Mouse (Mus musculus) embryonic stem cell, embryonic (primary cell): ENCODE data around the gene Fancg.

Source experiments
- CTCF ChIA-PET, 4 experiments: fragments of 300-600 bp in 2 of 4; fragments of 350-600 bp in 2 of 4; sonication (Branson Sonifier 250); formaldehyde crosslinking; loops; one replicate each; lab custom pipeline; 2022; ENCODE audit warnings: inconsistent platforms in 2 of 4; lab: Charles Lee
- POLR2A ChIA-PET, 4 experiments: fragments of 300-600 bp in 2 of 4; fragments of 350-600 bp in 2 of 4; sonication (Branson Sonifier 250); formaldehyde crosslinking; loops; one replicate each; lab custom pipeline; 2022; ENCODE audit warnings: antibody characterized with exemption in 4 of 4, inconsistent platforms in 1 of 4; lab: Charles Lee

Gene Fancg

GRCm38 (mm10) chr4:42988296-42988695 lies 22.0 kb downstream of the Fancg start:
- CTCF ChIA-PET = interaction anchor here in 1 of 4 experiments (0.6 kb wide), 1 partner anchor 62 kb away, joined by 3 read pairs; no protein-coding TSS in a partner anchor
- POLR2A ChIA-PET = interaction anchor here in 2 of 4 experiments (1.5 to 6.3 kb wide), 6 partner anchors 11 to 43 kb away, joined by 4 to 57 read pairs (median 20); partner anchors contain the start of genes Vcp (in 2 of the 2) and Stoml2 (in 1 of the 2)

DNA sequence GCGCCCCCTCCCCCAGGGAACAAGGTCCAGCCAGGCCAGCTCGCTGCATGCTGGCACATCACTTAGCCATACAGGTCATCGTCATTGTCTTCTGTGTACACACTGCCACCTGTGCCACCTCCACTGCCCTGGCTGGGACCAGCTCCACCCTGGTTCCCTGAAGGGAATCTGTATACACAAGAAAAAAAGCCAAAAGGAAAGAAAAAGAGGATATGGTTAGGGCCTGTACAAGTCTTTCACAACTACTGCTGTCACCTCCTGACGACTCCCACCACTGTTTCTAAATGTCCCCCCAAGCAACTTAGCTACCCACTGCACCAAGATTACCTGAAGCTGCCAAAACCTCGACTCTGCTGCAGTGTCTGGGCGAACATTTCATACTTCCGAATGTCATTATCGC lies 29.8 kb downstream of the Fancg start:
- CTCF ChIA-PET = interaction anchor here in 1 of 4 experiments (0.8 to 1.0 kb wide), 2 partner anchors 19 to 27 kb away, joined by 3 read pairs; no protein-coding TSS in a partner anchor
- POLR2A ChIA-PET = interaction anchor here in 2 of 4 experiments (1.2 to 3.7 kb wide), 4 partner anchors 14 to 20 kb away, joined by 4 to 20 read pairs (median 12); partner anchors contain the start of gene Vcp (in 2 of the 2)

GRCm38 (mm10) chr4:42978062-42978461 lies 32.2 kb downstream of the Fancg start:
- ChIA-PET POLR2A (interaction anchor here in 2 of 4 experiments (0.7 to 5.4 kb wide), 8 partner anchors 10 to 552 kb away, joined by 3 to 24 read pairs (median 4); partner anchors contain the start of gene Vcp (in 1 of the 2)), CTCF (interaction anchor here (0.5 to 1.6 kb wide), 19 partner anchors 8 to 817 kb away, joined by 3 to 9 read pairs (median 3); partner anchors contain the start of gene Vcp (in 1 of the 4))

- CTCF ChIA-PET = interaction anchor here in 2 of 4 experiments (1.4 to 3.4 kb wide), 2 partner anchors 8 to 20 kb away, joined by 4 to 8 read pairs; no protein-coding TSS in a partner anchor
- POLR2A ChIA-PET = interaction anchor here in 2 of 4 experiments (0.6 to 5.8 kb wide), 8 partner anchors 9 to 604 kb away, joined by 3 to 30 read pairs (median 6); partner anchors contain the start of gene Dnajb5 (in 1 of the 2)
Measured at GRCm38 (mm10) chr4:42973868-42974267, 36.4 kb downstream of the Fancg start.

DNA sequence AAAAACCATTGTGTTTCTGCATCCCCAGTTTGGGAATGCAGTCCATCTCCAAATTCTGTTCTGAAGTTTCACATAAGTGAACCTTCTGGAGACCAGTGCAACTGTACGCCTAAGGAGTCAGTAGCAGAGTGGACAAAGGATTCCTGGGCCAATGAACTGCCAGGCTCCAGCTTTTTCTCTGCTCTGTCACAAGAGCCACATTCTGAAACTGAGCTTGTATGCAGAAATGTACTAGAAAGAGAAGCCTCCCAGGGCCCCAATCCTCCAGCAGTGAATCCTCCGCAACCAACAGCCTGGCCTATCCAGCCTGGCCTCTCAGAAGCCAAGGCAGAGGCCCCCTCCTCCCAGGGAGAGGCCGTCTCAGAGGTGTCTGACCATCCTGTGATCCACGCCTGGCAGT lies 37.4 kb downstream of the Fancg start:
- ChIA-PET POLR2A (interaction anchor here in 2 of 4 experiments (0.6 to 5.8 kb wide), 7 partner anchors 8 to 100 kb away, joined by 3 to 30 read pairs (median 7); partner anchors contain the start of gene Dnajb5 (in 1 of the 2)), CTCF (interaction anchor here in 3 of 4 experiments (0.6 to 1.4 kb wide), 4 partner anchors 7 to 172 kb away, joined by 3 to 4 read pairs (median 4); no protein-coding TSS in a partner anchor)

DNA sequence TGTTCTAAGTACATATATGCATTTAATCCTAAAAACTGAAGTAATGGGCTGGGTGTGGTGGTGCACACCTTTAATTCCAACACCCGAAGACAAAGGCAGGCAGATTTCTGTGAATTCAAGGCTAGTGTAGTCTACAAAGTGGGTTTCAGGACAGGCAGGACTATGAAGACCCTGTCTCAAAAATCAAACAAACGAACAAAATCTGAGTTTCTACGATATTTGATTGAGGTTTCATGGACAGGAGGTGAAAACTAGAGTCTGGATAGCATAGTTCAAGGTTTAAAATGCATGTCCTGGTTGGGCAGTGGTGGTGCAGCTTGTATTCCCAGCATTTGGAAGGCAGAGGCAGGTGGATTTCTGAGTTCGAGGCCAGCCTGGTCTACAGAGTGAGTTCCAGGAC lies 41.0 kb downstream of the Fancg start, which contains the start of gene 1700022I11Rik:
TSS of gene 1700022I11Rik (plus strand) at position 301 of the 400 bp plus-strand sequence.
- ChIA-PET CTCF (interaction anchor here in 2 of 4 experiments (0.6 to 1.2 kb wide), 3 partner anchors 8 to 24 kb away, joined by 3 to 7 read pairs (median 3); no protein-coding TSS in a partner anchor), POLR2A (interaction anchor here in 2 of 4 experiments (0.7 to 2.0 kb wide), 2 partner anchors 19 to 31 kb away, joined by 4 to 5 read pairs; partner anchors contain the start of gene Vcp (in 1 of the 2))

GRCm38 (mm10) chr4:42965039-42965719 lies 45.1 kb downstream of the Fancg start:
- POLR2A ChIA-PET = interaction anchor here in 3 of 4 experiments (0.7 to 4.5 kb wide), 12 partner anchors 9 to 88 kb away, joined by 3 to 30 read pairs (median 4); partner anchors contain the start of genes Dnajb5 (in 2 of the 3) and Stoml2 (in 1 of the 3)
- CTCF ChIA-PET = interaction anchor here (0.6 to 2.8 kb wide), 38 partner anchors 8 to 457 kb away, joined by 3 to 28 read pairs (median 4); partner anchors contain the start of genes Dnajb5 (in 3 of the 4), Fam214b (in 1 of the 4) and Vcp (in 1 of the 4)

DNA sequence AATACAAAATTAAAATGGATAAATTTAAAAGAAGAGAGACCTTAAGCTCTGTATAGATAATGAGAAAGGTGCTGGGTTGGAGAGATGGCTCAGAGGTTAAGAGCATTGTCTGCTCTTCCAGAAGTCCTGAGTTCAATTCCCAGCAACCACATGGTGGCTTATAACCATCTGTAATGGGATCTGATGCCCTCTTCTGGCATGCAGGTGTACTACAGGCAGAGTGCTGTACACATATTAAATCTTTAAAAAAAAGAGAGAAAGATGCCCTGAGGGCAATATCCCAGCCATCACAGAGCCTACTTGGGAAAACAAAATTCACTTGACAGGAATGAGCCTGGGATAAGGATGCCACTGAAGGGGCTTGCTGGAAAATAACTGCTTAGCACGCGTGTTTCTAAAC lies 46.8 kb downstream of the Fancg start:
- POLR2A ChIA-PET = interaction anchor here in 1 of 4 experiments (1.2 to 4.5 kb wide), 5 partner anchors 9 to 37 kb away, joined by 3 to 30 read pairs (median 4); partner anchors contain the start of gene Vcp
- CTCF ChIA-PET = interaction anchor here (0.7 to 2.6 kb wide), 7 partner anchors 7 to 14 kb away, joined by 3 to 28 read pairs (median 4); partner anchors contain the start of gene Dnajb5 (in 1 of the 4)

DNA sequence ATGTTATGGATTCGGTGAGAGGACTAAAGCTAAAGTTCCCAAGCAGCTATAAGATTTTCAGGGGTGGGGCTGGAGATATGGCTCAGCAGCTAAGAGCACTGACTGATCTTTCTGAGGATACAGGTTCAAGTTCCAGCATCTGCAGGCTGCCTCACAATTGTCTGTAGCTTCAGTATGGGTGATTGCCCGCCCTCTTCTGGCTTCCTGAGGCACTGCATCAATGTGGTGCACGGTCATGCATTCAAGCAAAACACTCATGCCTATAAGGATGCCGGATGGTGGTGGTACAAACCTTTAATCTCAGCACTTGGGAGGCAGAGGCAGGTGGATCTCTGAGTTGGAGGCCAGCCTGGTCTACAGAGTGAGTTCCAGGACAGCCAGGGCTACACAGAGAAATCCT lies 48.7 kb downstream of the Fancg start:
- POLR2A ChIA-PET = interaction anchor here in 3 of 4 experiments (0.6 to 1.2 kb wide), 7 partner anchors 11 to 57 kb away, joined by 3 to 7 read pairs (median 3); partner anchors contain the start of gene Dnajb5 (in 1 of the 3)
- CTCF ChIA-PET = interaction anchor here in 3 of 4 experiments (0.6 to 1.6 kb wide), 23 partner anchors 8 to 486 kb away, joined by 3 to 13 read pairs (median 4); partner anchors contain the start of gene Dnajb5 (in 2 of the 3)

- CTCF ChIA-PET = no interaction called here
Measured at GRCm38 (mm10) chr4:42959382-42959781, 50.9 kb downstream of the Fancg start.

GRCm38 (mm10) chr4:42958942-42959341 lies 51.4 kb downstream of the Fancg start:
- CTCF ChIA-PET = no interaction called here
- POLR2A ChIA-PET = interaction anchor here in 3 of 4 experiments (0.6 to 3.0 kb wide), 5 partner anchors 9 to 69 kb away, joined by 3 to 14 read pairs (median 3); partner anchors contain the start of gene Dnajb5 (in 2 of the 3)

More at GRCm38 (mm10) chr4:42959382-42959781, 50.9 kb downstream of the Fancg start:
- POLR2A ChIA-PET = interaction anchor here in 1 of 4 experiments (3.0 kb wide), 1 partner anchor 10 kb away, joined by 14 read pairs; the partner anchor contains the start of gene Dnajb5

DNA sequence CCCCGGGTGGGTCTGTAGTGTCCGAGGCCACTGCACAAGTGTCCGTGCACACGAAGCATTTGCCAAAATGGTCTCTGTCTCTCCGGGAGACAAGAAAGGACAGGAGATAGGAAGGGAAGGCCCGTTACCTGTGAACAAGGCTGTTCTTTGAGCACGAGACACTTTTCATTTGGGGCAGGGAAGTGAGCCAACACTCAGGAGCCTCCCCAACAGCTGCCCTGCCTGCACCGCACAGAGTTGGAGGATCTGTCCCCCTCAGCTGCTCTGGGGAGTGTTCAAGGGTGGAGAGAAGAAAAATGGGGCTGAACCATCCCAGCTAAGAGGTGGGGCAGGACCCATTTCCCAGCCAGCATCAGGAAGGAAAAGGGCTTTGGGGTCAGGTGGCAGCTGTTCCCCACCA lies 52.3 kb downstream of the Fancg start:
- CTCF ChIA-PET = interaction anchor here in 2 of 4 experiments (0.5 to 0.9 kb wide), 2 partner anchors 12 kb away, joined by 3 read pairs; no protein-coding TSS in a partner anchor
- POLR2A ChIA-PET = interaction anchor here (0.6 to 3.0 kb wide), 5 partner anchors 8 to 26 kb away, joined by 3 to 14 read pairs (median 4); partner anchors contain the start of gene Dnajb5 (in 2 of the 4)

DNA sequence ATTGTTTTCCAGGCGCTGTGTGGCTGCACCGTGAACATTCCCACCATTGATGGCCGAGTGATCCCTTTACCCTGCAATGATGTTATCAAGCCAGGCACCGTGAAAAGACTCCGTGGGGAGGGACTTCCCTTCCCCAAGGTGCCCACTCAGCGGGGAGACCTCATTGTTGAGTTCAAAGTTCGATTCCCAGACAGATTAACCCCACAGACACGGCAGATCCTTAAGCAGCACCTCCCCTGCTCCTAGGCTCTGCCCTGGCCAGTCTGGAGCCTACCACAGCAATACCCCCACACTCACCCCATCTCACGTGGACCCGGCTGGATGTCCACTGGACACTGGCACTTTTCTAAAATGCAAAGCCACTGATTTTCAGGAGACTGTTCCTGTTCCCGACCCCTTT lies 53.0 kb downstream of the Fancg start:
- ChIA-PET POLR2A (interaction anchor here in 3 of 4 experiments (1.1 to 1.3 kb wide), 3 partner anchors 8 to 27 kb away, joined by 3 to 4 read pairs (median 3); partner anchors contain the start of gene Dnajb5 (in 1 of the 3)), CTCF (interaction anchor here in 1 of 4 experiments (0.9 kb wide), 1 partner anchor 11 kb away, joined by 3 read pairs; no protein-coding TSS in a partner anchor)

- ChIA-PET CTCF (no interaction called here), POLR2A (no interaction called here)
Measured at GRCm38 (mm10) chr4:42956581-42956980, 53.7 kb downstream of the Fancg start.

- CTCF ChIA-PET = interaction anchor here (0.6 to 2.8 kb wide), 13 partner anchors 10 to 624 kb away, joined by 3 to 28 read pairs (median 7); partner anchors contain the start of gene Phf24 (in 2 of the 4)
- POLR2A ChIA-PET = interaction anchor here in 2 of 4 experiments (0.6 to 2.2 kb wide), 2 partner anchors 10 to 149 kb away, joined by 3 to 9 read pairs; no protein-coding TSS in a partner anchor
Measured at GRCm38 (mm10) chr4:42955200-42955599, 55.1 kb downstream of the Fancg start.

- ChIA-PET POLR2A (interaction anchor here in 3 of 4 experiments (0.6 to 2.2 kb wide), 6 partner anchors 9 to 1831 kb away, joined by 3 to 9 read pairs (median 4); partner anchors contain the start of gene Vcp (in 1 of the 3)), CTCF (interaction anchor here (0.5 to 2.8 kb wide), 38 partner anchors 8 to 1261 kb away, joined by 3 to 28 read pairs (median 4); partner anchors contain the start of gene Phf24 (in 2 of the 4))
Measured at GRCm38 (mm10) chr4:42954297-42954696, 56.0 kb downstream of the Fancg start.
